Mouse (Mus musculus) heart, adult 10 weeks (tissue): ENCODE results near the gene Hoxa7. TPM values are rescaled to one million over a fixed set of nuclear protein-coding genes. Genes with fewer than 3 reads are reported as not detected.

Experiments used
- polyA plus RNA-seq: library from polyadenylated mRNA; stranded (reverse); fragments of 350-450 nt; fragmentation: Illumina TruSeq; extraction: RNeasy Lipid Tissue Mini Kit (QIAGEN cat#74804); gene quantifications from one replicate; pipeline ENCODE4 v1.2.3, GENCODE M21; 2014; ENCODE audit warnings: low read depth, low replicate concordance

The Hoxa7 gene
- 0.37 TPM for polyA plus RNA-seq

GRCm38 (mm10) chr6:52221337-52221992 is at the start of gene Hoxa7:
TSS of gene Hoxa7 (minus strand) at chr6:52221854.

GRCm38 (mm10) chr6:52260654-52261575 is 39.3 kb upstream of the Hoxa7 start, which contains the start of gene Hoxa13:
TSS of gene Hoxa13 (minus strand) at chr6:52260880.

GRCm38 (mm10) chr6:52245757-52246142 is 24.1 kb upstream of the Hoxa7 start, which contains the start of gene Hoxa11:
TSS of gene Hoxa11 (minus strand) at chr6:52245810.

GRCm38 (mm10) chr6:52240389-52241000 is 18.8 kb upstream of the Hoxa7 start, which contains the start of gene Hoxa10:
TSS of gene Hoxa10 (minus strand) at chr6:52240854.

GRCm38 (mm10) chr6:52230516-52231165 is 9.0 kb upstream of the Hoxa7 start, which contains the start of gene Hoxa9:
TSS of gene Hoxa9 (minus strand) at chr6:52231089.

GRCm38 (mm10) chr6:52213119-52213986 is 8.3 kb downstream of the Hoxa7 start, which contains the start of the genes Hoxa3 and Gm28308:
TSS of gene Hoxa3 (minus strand) at chr6:52213336.
TSS of gene Gm28308 (minus strand) at chr6:52213339.

GRCm38 (mm10) chr6:52208072-52208867 is 13.4 kb downstream of the Hoxa7 start, which contains the start of gene Hoxa6:
TSS of gene Hoxa6 (minus strand) at chr6:52208722.

GRCm38 (mm10) chr6:52204050-52204752 is 17.5 kb downstream of the Hoxa7 start, which contains the start of gene Hoxa5:
TSS of gene Hoxa5 (minus strand) at chr6:52204587.

GRCm38 (mm10) chr6:52190906-52191810 is 30.5 kb downstream of the Hoxa7 start, which contains the start of gene Hoxa4:
TSS of gene Hoxa4 (minus strand) at chr6:52191753.

GRCm38 (mm10) chr6:52177061-52177735 is 44.5 kb downstream of the Hoxa7 start, which contains the start of gene 5730596B20Rik:
TSS of gene 5730596B20Rik (plus strand) at chr6:52177498.

GRCm38 (mm10) chr6:52164626-52165440 is 56.8 kb downstream of the Hoxa7 start, which contains the start of gene Hoxa2:
TSS of gene Hoxa2 (minus strand) at chr6:52164831.

Other genes starting within 250 kb of the Hoxa7 start
- 9.7 TPM for gene Skap2, start 209.3 kb downstream of the Hoxa7 start, polyA plus RNA-seq
- gene Hoxa1, start 63.5 kb downstream of the Hoxa7 start, polyA plus RNA-seq: 0.58 TPM
- 0.26 TPM for gene Hoxa2, start 57.0 kb downstream of the Hoxa7 start, polyA plus RNA-seq
- gene 5730596B20Rik, start 44.4 kb downstream of the Hoxa7 start, polyA plus RNA-seq: not detected
- gene Hoxa4, start 30.1 kb downstream of the Hoxa7 start, polyA plus RNA-seq: 0.29 TPM
- 0.39 TPM for gene Hoxa5, start 17.3 kb downstream of the Hoxa7 start, polyA plus RNA-seq
- not detected for gene Hoxa6, start 13.1 kb downstream of the Hoxa7 start, polyA plus RNA-seq
- 0.55 TPM for gene Hoxa3, start 8.5 kb downstream of the Hoxa7 start, polyA plus RNA-seq
- gene Gm28308, start 8.5 kb downstream of the Hoxa7 start, polyA plus RNA-seq: not detected
- gene Hoxa9, start 9.2 kb upstream of the Hoxa7 start, polyA plus RNA-seq: not detected
- not detected for gene Hoxa10, start 19.0 kb upstream of the Hoxa7 start, polyA plus RNA-seq
- not detected for gene Hoxa11, start 24.0 kb upstream of the Hoxa7 start, polyA plus RNA-seq
- gene Hoxa13, start 39.0 kb upstream of the Hoxa7 start, polyA plus RNA-seq: not detected
- gene Evx1, start 91.6 kb upstream of the Hoxa7 start, polyA plus RNA-seq: not detected